Mouse (Mus musculus) neural tube, embryonic 10.5 days (tissue): ENCODE results near the gene Ttll7.

ENCODE experiments used
- DNase-seq: peaks from one replicate; pipeline ENCODE4 v3.0.0-alpha.2; 2017; ENCODE audit warnings: low spot score; ENCODE audit errors: extremely low spot score

The Ttll7 gene

GRCm38 (mm10) chr3:146913107-146913506 lies 60.9 kb downstream of the Ttll7 start:
- DNase-seq: no peak

- peak; percentile 79 for DNase-seq
Measured at GRCm38 (mm10) chr3:146914798-146915197, 62.6 kb downstream of the Ttll7 start.

- DNase-seq: no peak
Measured at GRCm38 (mm10) chr3:146917891-146918290, 65.7 kb downstream of the Ttll7 start.

- DNase-seq: no peak
Measured at GRCm38 (mm10) chr3:146918323-146918722, 66.2 kb downstream of the Ttll7 start.

GRCm38 (mm10) chr3:146927311-146928015 lies 75.3 kb downstream of the Ttll7 start:
- DNase-seq: no peak

GRCm38 (mm10) chr3:146928141-146928540 lies 76.0 kb downstream of the Ttll7 start:
- no peak for DNase-seq

GRCm38 (mm10) chr3:146929011-146929410 lies 76.8 kb downstream of the Ttll7 start:
- DNase-seq: no peak

- no peak for DNase-seq
Measured at GRCm38 (mm10) chr3:146931190-146931589, 79.0 kb downstream of the Ttll7 start.

- DNase-seq: no peak
Measured at GRCm38 (mm10) chr3:146932506-146932905, 80.3 kb downstream of the Ttll7 start.

- DNase-seq: no peak
Measured at GRCm38 (mm10) chr3:146936888-146937287, 84.7 kb downstream of the Ttll7 start.

- DNase-seq: peak; percentile 42
Measured at GRCm38 (mm10) chr3:146939391-146940250, 87.5 kb downstream of the Ttll7 start.

GRCm38 (mm10) chr3:146943101-146943500 lies 90.9 kb downstream of the Ttll7 start:
- DNase-seq: no peak

GRCm38 (mm10) chr3:146945342-146945741 lies 93.2 kb downstream of the Ttll7 start:
- no peak for DNase-seq

GRCm38 (mm10) chr3:146945887-146946286 lies 93.7 kb downstream of the Ttll7 start:
- peak; percentile 71 for DNase-seq

GRCm38 (mm10) chr3:146946641-146947040 lies 94.5 kb downstream of the Ttll7 start:
- DNase-seq: no peak

- no peak for DNase-seq
Measured at GRCm38 (mm10) chr3:146956792-146957191, 104.6 kb downstream of the Ttll7 start.

- no peak for DNase-seq
Measured at GRCm38 (mm10) chr3:146962838-146963237, 110.7 kb downstream of the Ttll7 start.

- no peak for DNase-seq
Measured at GRCm38 (mm10) chr3:146964384-146964783, 112.2 kb downstream of the Ttll7 start.

- DNase-seq: no peak
Measured at GRCm38 (mm10) chr3:146967242-146967641, 115.1 kb downstream of the Ttll7 start.

- no peak for DNase-seq
Measured at GRCm38 (mm10) chr3:146967834-146968233, 115.7 kb downstream of the Ttll7 start.

- DNase-seq: no peak
Measured at GRCm38 (mm10) chr3:146978272-146978671, 126.1 kb downstream of the Ttll7 start.

GRCm38 (mm10) chr3:146993834-146994669 lies 141.9 kb downstream of the Ttll7 start:
- DNase-seq: peak; percentile 49
